Mouse (Mus musculus): ENCODE data around the gene Pidd1.

DNA sequence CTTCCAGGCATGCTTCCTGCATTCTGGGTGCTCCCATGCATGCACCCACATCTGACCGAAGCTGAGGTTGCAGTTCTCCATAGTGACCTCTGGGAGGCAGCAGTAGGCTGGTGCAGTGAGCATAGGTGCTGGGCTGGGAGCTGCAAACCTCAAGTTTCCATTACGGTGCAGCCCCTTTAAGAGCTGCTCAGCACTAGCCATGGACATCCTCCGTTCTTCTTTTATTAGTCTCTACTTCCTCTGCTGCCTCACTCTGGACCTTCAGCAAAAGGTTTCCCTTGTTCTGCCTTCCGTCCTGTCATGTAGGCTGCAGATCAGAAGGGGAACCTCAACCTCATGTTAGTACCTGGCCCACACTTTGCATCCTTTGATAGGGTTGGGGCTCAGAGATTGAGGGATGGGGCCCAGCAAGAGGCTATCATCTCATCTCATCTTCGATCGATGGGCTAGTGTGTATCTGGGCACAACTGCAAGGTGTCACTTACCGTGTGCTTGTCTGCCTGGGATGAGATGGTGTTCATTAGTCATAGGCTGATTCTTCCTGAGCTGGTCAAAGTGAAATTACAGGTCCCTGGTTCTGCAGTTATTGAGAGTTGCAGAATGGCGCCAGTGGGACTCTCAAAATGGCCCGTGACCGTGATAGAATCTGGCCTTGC, 37.1 kb upstream of the Pidd1 start:
- no peak for TF ChIP-seq POLR2A (IDR thresholded peaks at IDR 0.05; ENCODE audit: insufficient read length, low read depth)
- no peak for TF ChIP-seq CEBPB (IDR thresholded peaks at IDR 0.05; ENCODE audit: insufficient read depth, poor library complexity, severe bottlenecking)
- TF ChIP-seq TCF12 (IDR thresholded peaks at IDR 0.05; ENCODE audit: insufficient read depth, poor library complexity, severe bottlenecking), result no peak
- no peak for TF ChIP-seq MAX (IDR thresholded peaks at IDR 0.05; ENCODE audit: low read depth)
- no peak for TF ChIP-seq POLR2AphosphoS2 (IDR thresholded peaks at IDR 0.05; ENCODE audit: insufficient read length, low read depth)
- no peak for TF ChIP-seq MYOG (IDR thresholded peaks at IDR 0.05; ENCODE audit: control insufficient read depth in 1 of 3, insufficient read depth in 1 of 3, insufficient read length in 2 of 3, low read depth in 2 of 3)
- TF ChIP-seq USF1 (IDR thresholded peaks at IDR 0.05; ENCODE audit: low read depth), result no peak
- no peak for TF ChIP-seq TCF3 (IDR thresholded peaks at IDR 0.05; ENCODE audit: insufficient read length, low read depth)
